Mouse (Mus musculus) liver, adult 2 months (tissue): ENCODE data around the gene Tat. TPM values are rescaled to one million over a fixed set of nuclear protein-coding genes. Genes with fewer than 3 reads are reported as not detected.
A peak's percentile ranks its signal among the peaks of the same experiment; 100 is the strongest.

ENCODE experiments used
- DNase-seq: peaks from one replicate; pipeline ENCODE4 v3.0.0-alpha.2; 2011; ENCODE audit warnings: low read depth, low spot score; ENCODE audit errors: extremely low read depth
- H3K27ac ChIP-seq: fragments of 200-500 bp; replicated peaks from 2 replicates; pipeline ENCODE4 v1.5.1; 2012; ENCODE audit warnings: low read depth, mild to moderate bottlenecking, control low read depth, inconsistent platforms, low read length; ENCODE audit not compliant: insufficient read depth
- H3K27me3 ChIP-seq: fragments of 200-500 bp; 2 replicates; pipeline ENCODE4 v1.6.1; 2012; ENCODE audit warnings: mild to moderate bottlenecking, moderate library complexity, low read length, inconsistent platforms; ENCODE audit not compliant: control insufficient read depth, insufficient read depth
- H3K36me3 ChIP-seq: fragments of 200-500 bp; 2 replicates; pipeline ENCODE4 v1.6.1; 2012; ENCODE audit warnings: low read length, inconsistent platforms; ENCODE audit not compliant: control insufficient read depth, insufficient read depth
- H3K4me1 ChIP-seq: fragments of 200-500 bp; 2 replicates; pipeline ENCODE4 v1.6.1; 2011; ENCODE audit warnings: low read length; ENCODE audit not compliant: control insufficient read depth, insufficient read depth
- H3K4me3 ChIP-seq: fragments of 200-500 bp; 2 replicates; pipeline ENCODE4 v1.5.1; 2011; ENCODE audit warnings: low read depth, mild to moderate bottlenecking, control low read depth, low read length, moderate library complexity; ENCODE audit not compliant: insufficient read depth
- H3K79me2 ChIP-seq: fragments of 200-500 bp; 2 replicates; pipeline ENCODE4 v1.6.1; 2012; ENCODE audit warnings: inconsistent platforms, mild to moderate bottlenecking, low read length, moderate library complexity; ENCODE audit not compliant: control insufficient read depth, insufficient read depth
- H3K9ac ChIP-seq: fragments of 200-500 bp; 2 replicates; pipeline ENCODE4 v1.6.1; 2012; ENCODE audit warnings: low read depth, mild to moderate bottlenecking, control low read depth, inconsistent platforms, low read length
- CTCF ChIP-seq: fragments of 200-500 bp; IDR thresholded peaks from 2 replicates; pipeline ENCODE4 v1.5.1; 2011; ENCODE audit warnings: low read depth, low read length, control low read depth
- POLR2A ChIP-seq: fragments of 200-500 bp; IDR thresholded peaks from 2 replicates; pipeline ENCODE4 v1.6.1; 2011; ENCODE audit warnings: low read length, control low read depth; ENCODE audit not compliant: insufficient read depth; ENCODE audit errors: extremely low read depth
- WGBS: fragments of 180-500 bp; shearing (Covaris S2); methylation state at CpG from one replicate; pipeline ENCODE4 v1.1.7; 2018; 5-methylcytosine and 5-hydroxymethylcytosine counted together
- polyA plus RNA-seq: library from polyadenylated mRNA; depleted of rRNA; stranded (reverse); fragments of >200 nt; gene quantifications from 2 replicates; pipeline ENCODE4 v1.2.3, GENCODE M21; 2012
- total RNA-seq: library from RNA; depleted of rRNA; stranded (reverse); fragments of >200 nt; gene quantifications from 2 replicates; pipeline ENCODE4 v1.2.3, GENCODE M21; 2014

The Tat gene
- total and polyA plus RNA-seq, 2 experiments, result 815 to 868 TPM

- no peak overlapping the region for H3K4me3 ChIP-seq
- no peak overlapping the region for H3K27ac ChIP-seq
- H3K36me3 ChIP-seq, result peaks cover 47% of the 10 kb centered on the region
- no peak overlapping the region for H3K9ac ChIP-seq
- no peaks in the 10 kb centered on the region for H3K27me3 ChIP-seq
- peak; percentile 75 for DNase-seq
- TF ChIP-seq CTCF, result no peak
- TF ChIP-seq POLR2A, result no peak
- WGBS, result 31% methylated on average over 7 of the region's 7 CpGs
- H3K79me2 ChIP-seq, result no peaks in the 10 kb centered on the region
- H3K4me1 ChIP-seq, result no peaks in the 10 kb centered on the region
Observed at GRCm38 (mm10) chr8:109998066-109998465, 7.8 kb downstream of the Tat start.

DNA sequence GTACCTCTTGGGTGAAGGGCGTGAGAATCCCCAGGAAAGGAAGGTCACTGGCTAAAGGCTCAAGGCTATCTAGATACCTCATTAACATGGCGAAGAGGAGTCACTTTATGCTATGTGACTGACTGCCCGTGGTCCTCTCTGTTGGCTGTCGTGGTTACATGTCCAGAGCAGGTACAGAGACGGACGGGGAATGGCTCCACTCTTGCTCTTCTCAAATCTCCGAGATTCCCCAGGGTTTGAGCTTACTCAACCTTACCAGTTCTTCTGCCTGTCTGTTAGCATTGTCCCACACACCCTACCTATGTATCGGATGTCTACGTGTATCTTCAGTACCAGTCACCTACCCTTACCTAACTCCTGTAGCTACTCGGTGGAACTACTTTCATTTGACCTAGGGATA lies 9.7 kb downstream of the Tat start:
- peak; percentile 98 for DNase-seq
- Histone ChIP-seq H3K4me3 (no peak overlapping the region), H3K36me3 (peaks cover 33% of the 10 kb centered on the region), H3K27me3 (no peaks in the 10 kb centered on the region), H3K9ac (no peak overlapping the region), H3K4me1 (peaks cover 4% of the 10 kb centered on the region; the same call in 1 of the 2 replicates), H3K79me2 (no peaks in the 10 kb centered on the region), H3K27ac (no peak overlapping the region; the same call in 1 of the 2 replicates)
- TF ChIP-seq CTCF, result no peak
- TF ChIP-seq POLR2A, result no peak
- WGBS, result 28% methylated on average over 10 of the region's 10 CpGs

DNA sequence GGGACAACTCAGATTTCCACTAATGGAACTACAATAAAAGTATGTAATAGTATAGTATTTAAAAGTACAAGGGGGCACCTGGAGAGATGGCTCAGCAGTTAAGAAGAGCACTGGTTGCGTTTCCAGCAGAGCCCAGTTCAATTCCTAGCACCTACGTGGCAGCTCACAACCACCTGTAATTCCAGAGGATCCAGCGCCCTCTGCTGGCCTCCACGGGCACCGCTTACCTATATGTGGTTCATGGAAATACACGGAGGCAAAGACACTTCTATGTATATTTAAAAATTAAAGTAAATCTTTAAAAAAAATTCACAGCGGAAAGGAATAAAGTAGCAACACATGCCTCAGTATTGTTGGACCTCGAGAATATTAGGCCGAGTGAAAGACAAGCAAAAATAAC lies 12.7 kb downstream of the Tat start:
- no peaks in the 10 kb centered on the region for H3K27me3 ChIP-seq
- 38% methylated on average over 9 of the region's 9 CpGs for WGBS
- H3K27ac ChIP-seq, result no peak overlapping the region
- TF ChIP-seq CTCF, result peak; percentile 87
- no peak for TF ChIP-seq POLR2A
- no peaks in the 10 kb centered on the region for H3K79me2 ChIP-seq
- no peak overlapping the region for H3K9ac ChIP-seq
- peaks cover 4% of the 10 kb centered on the region; the same call in 1 of the 2 replicates for H3K4me1 ChIP-seq
- H3K4me3 ChIP-seq, result no peak overlapping the region
- DNase-seq, result peak; percentile 62
- peaks cover 8% of the 10 kb centered on the region; the same call in 1 of the 2 replicates for H3K36me3 ChIP-seq

GRCm38 (mm10) chr8:110004300-110004699 lies 14.1 kb downstream of the Tat start:
- Histone ChIP-seq H3K79me2 (no peaks in the 10 kb centered on the region), H3K27me3 (no peaks in the 10 kb centered on the region), H3K9ac (no peak overlapping the region), H3K27ac (peak overlapping the region; percentile 67), H3K36me3 (no peaks in the 10 kb centered on the region), H3K4me3 (no peak overlapping the region), H3K4me1 (peaks cover 4% of the 10 kb centered on the region; the same call in 1 of the 2 replicates)
- DNase-seq, result peak; percentile 93
- 33% methylated on average over 5 of the region's 5 CpGs for WGBS
- no peak for TF ChIP-seq CTCF

DNA sequence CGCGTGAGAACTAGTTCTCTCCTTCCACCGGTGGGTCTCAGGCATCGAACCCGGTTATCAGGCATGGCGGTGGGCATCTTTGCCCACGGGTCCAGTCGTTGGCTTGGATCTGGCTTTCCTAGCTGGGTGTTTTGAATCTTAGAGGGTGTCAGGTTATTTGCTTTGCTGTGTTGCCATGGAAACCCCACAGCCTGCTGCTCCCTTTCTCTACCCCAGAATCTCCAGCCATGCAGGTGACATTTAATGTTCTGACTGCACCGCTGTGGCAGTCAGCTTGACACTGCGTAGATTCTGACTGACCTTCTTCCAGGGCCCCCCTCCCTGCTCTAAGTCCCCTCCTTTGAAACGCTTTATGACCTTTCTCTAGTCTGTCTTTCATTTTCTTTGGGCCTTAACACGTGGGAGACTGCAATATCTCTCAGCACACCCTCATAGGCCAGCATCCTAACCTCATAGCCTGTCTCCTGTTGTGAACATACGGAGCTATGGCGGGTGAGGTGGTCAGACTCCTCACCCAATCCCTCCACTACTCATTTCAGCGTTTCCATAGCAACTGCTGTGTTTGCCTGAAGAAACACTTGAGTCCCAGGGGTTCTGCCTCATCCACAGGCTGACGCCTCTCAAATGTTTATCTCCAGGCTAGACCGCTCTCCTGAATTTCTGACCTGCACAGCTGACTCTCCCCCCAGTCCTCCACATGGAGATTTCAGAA lies 16.2 kb downstream of the Tat start:
- no peak for DNase-seq
- WGBS, result 73% methylated on average over 17 of the region's 17 CpGs
- no peaks in the 10 kb centered on the region for H3K27me3 ChIP-seq
- H3K9ac ChIP-seq, result no peak overlapping the region
- no peak overlapping the region for H3K4me3 ChIP-seq
- H3K79me2 ChIP-seq, result no peaks in the 10 kb centered on the region
- no peak overlapping the region for H3K27ac ChIP-seq
- peaks cover 4% of the 10 kb centered on the region; the same call in 1 of the 2 replicates for H3K4me1 ChIP-seq
- no peaks in the 10 kb centered on the region for H3K36me3 ChIP-seq
- no peak for TF ChIP-seq POLR2A
- no peak for TF ChIP-seq CTCF
